Mouse (Mus musculus): ENCODE measurements around the gene Galntl6.

GRCm38 (mm10) chr8:58957195-58957739, 44.8 kb upstream of the Galntl6 start:
- TF ChIP-seq CTCF (IDR thresholded peaks at IDR 0.05; ENCODE audit: borderline replicate concordance, control insufficient read depth, extremely low read depth, insufficient read depth, low read length, poor library complexity) (no peak), POLR2A (IDR thresholded peaks at IDR 0.05; ENCODE audit: control insufficient read depth, extremely low read depth, insufficient read depth, low read length, poor library complexity) (no peak)

Measured in thymus, adult 2 months (tissue).